Mouse (Mus musculus) forebrain, embryonic 10.5 days (tissue): Measurements from ENCODE around the gene Ldhal6b. TPM values are rescaled to one million over a fixed set of nuclear protein-coding genes. Genes with fewer than 3 reads are reported as not detected.
"Not testable (repeated sequence)": the region's sequence is repeated elsewhere in the genome, so short reads cannot be mapped to it uniquely, and the experiment has no call there.

Source experiments
- DNase-seq: peaks from one replicate; pipeline ENCODE4 v3.0.0-alpha.2; 2017; ENCODE audit warnings: low spot score; ENCODE audit errors: extremely low spot score
- H3K27ac ChIP-seq: fragments of 300-500 bp; sonication (generic); 2 replicates; pipeline ENCODE4 v1.5.1; 2016; ENCODE audit warnings: mild to moderate bottlenecking
- H3K27me3 ChIP-seq: fragments of 300-500 bp; sonication (generic); 2 replicates; pipeline ENCODE4 v1.6.1; 2016; ENCODE audit warnings: mild to moderate bottlenecking; ENCODE audit not compliant: poor library complexity, severe bottlenecking
- H3K36me3 ChIP-seq: fragments of 300-500 bp; sonication (generic); replicated peaks from 2 replicates; pipeline ENCODE4 v1.6.1; 2016; ENCODE audit warnings: mild to moderate bottlenecking, moderate library complexity
- H3K4me1 ChIP-seq: fragments of 300-500 bp; sonication (generic); 2 replicates; pipeline ENCODE4 v1.6.1; 2016
- H3K4me3 ChIP-seq: fragments of 300-500 bp; sonication (generic); 2 replicates; pipeline ENCODE4 v1.5.1; 2016; ENCODE audit warnings: mild to moderate bottlenecking, moderate library complexity
- H3K9me3 ChIP-seq: fragments of 300-500 bp; sonication (generic); 2 replicates; pipeline ENCODE4 v1.6.1; 2016; ENCODE audit warnings: mild to moderate bottlenecking, moderate library complexity
- whole genome bisulfite sequencing: fragments of 180-500 bp; shearing (Covaris S2); methylation state at CpG from one replicate; pipeline ENCODE4 v1.1.7; 2016; 5-methylcytosine and 5-hydroxymethylcytosine counted together
- polyA plus RNA-seq: library from polyadenylated mRNA; unstranded; fragments of >200 nt; fragmentation: Nextera tagmentation; extraction: Ambion mirVana; gene quantifications from 2 replicates; pipeline ENCODE4 v1.2.1, GENCODE M21; 2016

Ldhal6b gene
- polyA plus RNA-seq = not detected in 2 replicates

GRCm38 (mm10) chr17:5418545-5418944 lies at the start of gene Ldhal6b:
Gene Ldhal6b, minus strand, starts transcription at chr17:5418767.
- no peak within 1 kb of the TSS for H3K27ac ChIP-seq
- DNase-seq = no peak
- H3K36me3 ChIP-seq = peaks cover 44% of the 10 kb centered on the region
- no peaks in the 10 kb centered on the region for H3K4me1 ChIP-seq
- WGBS = 95% methylated on average over 11 of the region's 11 CpGs
- H3K4me3 ChIP-seq = no peak within 1 kb of the TSS
- H3K9me3 ChIP-seq = no peaks in the 10 kb centered on the region
- H3K27me3 ChIP-seq = no peaks in the 10 kb centered on the region

DNA sequence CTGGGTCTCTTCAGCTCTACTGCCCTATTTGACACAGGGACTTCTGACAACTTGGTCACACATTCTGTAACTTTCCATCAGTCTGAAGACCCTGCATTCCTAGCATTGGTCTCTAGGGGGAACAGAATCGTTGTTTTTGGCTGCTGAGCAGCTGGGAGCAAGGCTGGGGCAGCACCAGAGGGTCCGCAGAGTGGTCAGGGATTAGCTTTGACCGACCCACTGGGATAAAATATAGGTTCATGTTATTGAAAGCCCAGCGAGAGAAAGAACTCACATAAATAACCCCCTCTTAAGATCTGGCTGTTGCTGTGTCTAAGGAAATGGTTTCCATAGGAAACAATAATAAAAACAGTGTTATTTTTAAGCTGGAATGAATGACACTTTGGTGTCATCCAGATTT lies 48.6 kb upstream of the Ldhal6b start:
- no peaks in the 10 kb centered on the region for H3K9me3 ChIP-seq
- H3K36me3 ChIP-seq = no peaks in the 10 kb centered on the region
- H3K4me3 ChIP-seq = no peak overlapping the region
- no peak for DNase-seq
- H3K27ac ChIP-seq = no peak overlapping the region
- H3K27me3 ChIP-seq = no peaks in the 10 kb centered on the region
- H3K4me1 ChIP-seq = no peaks in the 10 kb centered on the region
- WGBS = 58% methylated on average over 4 of the region's 4 CpGs

DNA sequence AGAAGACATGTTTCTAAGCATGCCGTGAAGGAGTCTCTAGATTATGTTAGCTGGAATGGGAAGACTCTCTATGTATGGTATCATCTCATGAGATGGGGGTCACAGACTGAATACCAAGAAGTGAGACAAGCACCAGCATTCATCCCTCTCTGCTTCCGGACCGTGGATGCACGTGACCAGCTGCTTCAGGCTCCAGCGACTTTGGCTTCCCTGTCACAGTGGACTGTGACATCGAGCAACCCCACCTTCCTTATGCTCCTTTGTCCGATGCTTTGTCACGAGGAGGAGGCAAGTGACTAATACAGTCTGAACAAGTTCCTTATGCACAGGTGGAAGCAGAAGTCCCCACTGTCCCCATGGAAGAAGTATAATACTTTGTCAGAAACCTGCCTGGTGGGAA lies 48.2 kb upstream of the Ldhal6b start:
- Histone ChIP-seq H3K9me3 (no peaks in the 10 kb centered on the region), H3K4me1 (no peaks in the 10 kb centered on the region), H3K27ac (no peak overlapping the region), H3K27me3 (no peaks in the 10 kb centered on the region), H3K36me3 (no peaks in the 10 kb centered on the region), H3K4me3 (no peak overlapping the region)
- WGBS = 89% methylated on average over 8 of the region's 8 CpGs
- DNase-seq = no peak

DNA sequence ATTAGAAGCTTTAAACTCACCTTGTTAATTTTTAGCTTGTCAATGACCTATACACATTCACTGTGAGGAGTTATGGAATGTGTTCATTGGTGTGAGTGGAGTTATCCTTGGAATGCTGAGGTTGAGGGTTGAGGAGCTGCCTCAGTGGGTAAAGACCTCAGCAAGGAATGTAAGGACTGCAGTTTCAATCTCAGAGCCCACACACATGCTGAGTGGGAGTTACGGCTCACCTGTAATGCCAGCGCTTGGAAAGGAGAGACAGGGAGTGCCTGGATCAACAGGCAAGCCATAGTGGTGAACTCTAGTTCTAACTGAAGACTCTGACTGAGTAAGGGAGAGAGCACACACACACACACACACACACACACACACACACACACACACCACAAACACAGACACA lies 45.3 kb upstream of the Ldhal6b start:
- Histone ChIP-seq H3K27me3 (no peaks in the 10 kb centered on the region), H3K4me3 (no peak overlapping the region), H3K27ac (no peak overlapping the region), H3K36me3 (no peaks in the 10 kb centered on the region), H3K9me3 (no peaks in the 10 kb centered on the region), H3K4me1 (no peaks in the 10 kb centered on the region)
- DNase-seq = no peak
- 90% methylated on average over 2 of the region's 2 CpGs for WGBS

DNA sequence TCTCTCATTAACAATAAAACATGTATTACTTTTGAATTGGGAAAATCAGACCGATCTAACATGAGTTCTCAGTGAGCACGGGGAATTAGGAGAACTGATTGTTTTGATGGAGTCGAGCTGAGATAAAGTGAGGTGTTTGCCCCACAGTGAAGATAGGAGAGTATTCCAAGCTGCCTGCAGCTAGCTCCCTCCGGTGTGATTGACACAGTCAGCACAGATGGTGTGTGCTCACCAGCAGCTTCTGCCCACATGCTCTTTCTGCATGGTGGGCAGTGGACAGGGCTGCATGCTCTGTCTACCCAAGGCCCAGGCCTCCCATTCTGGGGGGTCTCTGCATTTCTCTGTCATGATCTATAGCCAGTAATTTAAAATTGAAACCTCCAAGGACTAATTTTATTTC lies 35.1 kb upstream of the Ldhal6b start:
- 87% methylated on average over 4 of the region's 4 CpGs for WGBS
- Histone ChIP-seq H3K27ac (no peak overlapping the region), H3K36me3 (no peaks in the 10 kb centered on the region), H3K4me1 (no peaks in the 10 kb centered on the region), H3K27me3 (no peaks in the 10 kb centered on the region; the same call in 1 of the 2 replicates), H3K4me3 (no peak overlapping the region), H3K9me3 (no peaks in the 10 kb centered on the region)
- no peak for DNase-seq

GRCm38 (mm10) chr17:5443751-5444150 lies 25.2 kb upstream of the Ldhal6b start:
- Histone ChIP-seq H3K36me3 (no peaks in the 10 kb centered on the region), H3K4me3 (no peak overlapping the region), H3K27ac (no peak overlapping the region), H3K9me3 (no peaks in the 10 kb centered on the region), H3K4me1 (peaks cover 16% of the 10 kb centered on the region), H3K27me3 (peaks cover 10% of the 10 kb centered on the region; the same call in 1 of the 2 replicates)
- 77% methylated on average over 5 of the region's 5 CpGs for WGBS
- no peak for DNase-seq

DNA sequence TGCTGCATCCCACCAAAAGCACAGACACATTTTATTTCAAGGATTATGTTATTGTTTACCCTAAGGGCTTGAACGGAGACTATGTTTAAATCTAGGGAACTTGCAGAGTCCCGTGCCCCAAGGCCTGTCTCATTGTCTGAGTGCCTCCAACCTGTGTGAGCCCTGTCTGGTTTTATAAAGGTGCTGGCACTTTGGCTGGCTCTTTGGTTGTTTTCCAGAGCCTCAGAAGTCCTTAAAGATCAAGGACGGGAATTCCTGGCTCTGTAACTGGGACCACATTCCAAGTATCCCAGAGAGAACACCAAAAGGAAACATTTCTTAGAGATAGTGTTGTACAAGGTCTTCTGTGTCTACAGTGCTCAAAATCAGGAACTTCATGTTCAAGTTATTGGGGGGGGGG lies 24.7 kb upstream of the Ldhal6b start:
- no peaks in the 10 kb centered on the region for H3K9me3 ChIP-seq
- H3K4me3 ChIP-seq = no peak overlapping the region
- peaks cover 21% of the 10 kb centered on the region for H3K4me1 ChIP-seq
- WGBS = 75% methylated on average over 3 of the region's 3 CpGs
- H3K27ac ChIP-seq = no peak overlapping the region
- peaks cover 1% of the 10 kb centered on the region; the same call in 1 of the 2 replicates for H3K36me3 ChIP-seq
- H3K27me3 ChIP-seq = peaks cover 9% of the 10 kb centered on the region; the same call in 1 of the 2 replicates
- DNase-seq = no peak

DNA sequence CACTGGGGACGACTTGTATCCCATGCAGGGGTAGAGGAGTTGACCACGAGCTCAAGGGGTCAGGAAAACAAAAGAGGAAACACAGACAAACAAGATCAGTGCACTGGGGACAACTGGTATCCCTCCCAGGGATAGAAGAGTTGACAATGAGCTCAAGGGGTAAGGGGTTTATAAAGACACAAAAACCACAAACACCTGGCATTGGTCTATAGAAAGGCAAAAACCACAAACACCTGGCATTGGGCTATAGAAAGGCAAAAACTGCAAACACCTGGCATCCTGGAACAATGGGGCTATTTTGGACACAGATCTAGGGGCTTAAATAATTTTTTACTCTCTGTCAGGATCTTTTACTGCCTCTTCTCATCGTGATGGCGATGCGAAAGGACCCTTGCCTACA lies 23.8 kb upstream of the Ldhal6b start:
- not testable (repeated sequence) for H3K9me3 ChIP-seq, H3K36me3 ChIP-seq, H3K4me3 ChIP-seq, H3K27me3 ChIP-seq, H3K27ac ChIP-seq, DNase-seq
- peaks cover 21% of the 10 kb centered on the region for H3K4me1 ChIP-seq
- WGBS = 84% methylated on average over 5 of the region's 5 CpGs

- peaks cover 8% of the 10 kb centered on the region; the same call in 1 of the 2 replicates for H3K27me3 ChIP-seq
- peaks cover 8% of the 10 kb centered on the region; the same call in 1 of the 2 replicates for H3K36me3 ChIP-seq
- peaks cover 21% of the 10 kb centered on the region for H3K4me1 ChIP-seq
- H3K27ac ChIP-seq = peak within 1 kb of the TSS; percentile 93
- WGBS = under 1% methylated on average over 27 of the region's 27 CpGs
- H3K9me3 ChIP-seq = no peaks in the 10 kb centered on the region
- H3K4me3 ChIP-seq = peak within 1 kb of the TSS; percentile 77
- peak; percentile 87 for DNase-seq
Measured at GRCm38 (mm10) chr17:5440159-5440971, 21.8 kb upstream of the Ldhal6b start, which contains the start of gene Tmem242. Gene Tmem242, minus strand, starts transcription at chr17:5440259.

DNA sequence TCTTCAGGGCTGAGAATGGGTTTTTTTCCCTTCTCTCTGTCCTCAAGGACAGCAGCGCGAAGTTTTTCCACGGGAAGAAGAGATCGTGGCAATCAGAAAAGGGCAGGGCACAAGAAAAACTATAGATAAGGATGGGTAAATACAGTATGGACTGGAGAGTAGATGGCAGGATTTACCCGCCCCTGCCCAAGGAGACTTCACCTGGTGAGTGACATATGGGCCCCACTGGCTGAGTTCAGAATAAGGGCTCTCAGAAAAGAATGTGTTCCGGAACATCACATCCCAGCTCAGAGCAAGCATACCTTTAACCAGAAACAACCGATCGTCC lies 21.2 kb upstream of the Ldhal6b start:
- under 1% methylated on average over 8 of the region's 8 CpGs for WGBS
- H3K27ac ChIP-seq = peak overlapping the region; percentile 93
- peaks cover 11% of the 10 kb centered on the region for H3K36me3 ChIP-seq
- H3K27me3 ChIP-seq = peaks cover 8% of the 10 kb centered on the region; the same call in 1 of the 2 replicates
- peak overlapping the region; percentile 77 for H3K4me3 ChIP-seq
- peaks cover 21% of the 10 kb centered on the region for H3K4me1 ChIP-seq
- no peak for DNase-seq
- H3K9me3 ChIP-seq = no peaks in the 10 kb centered on the region

DNA sequence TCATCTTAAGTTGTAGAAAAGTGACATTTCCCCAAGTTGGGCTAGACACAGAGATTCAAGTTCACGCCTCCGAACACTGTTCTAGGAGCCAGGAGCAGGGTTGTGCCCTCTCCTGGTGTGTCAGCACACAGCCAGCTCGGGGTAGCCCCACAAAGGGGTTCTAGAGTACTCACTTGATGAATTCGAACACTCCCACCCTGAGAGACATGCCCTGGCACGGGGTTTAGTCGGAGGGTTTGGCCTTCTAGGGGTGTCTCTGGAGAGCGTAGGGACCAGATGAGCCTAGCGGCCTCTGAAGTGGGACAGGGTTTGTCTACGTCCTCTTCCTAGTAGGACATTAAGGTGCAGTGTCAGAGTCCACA lies 11.2 kb upstream of the Ldhal6b start:
- WGBS = 79% methylated on average over 9 of the region's 9 CpGs
- Histone ChIP-seq H3K27me3 (no peaks in the 10 kb centered on the region), H3K9me3 (no peaks in the 10 kb centered on the region), H3K4me1 (no peaks in the 10 kb centered on the region), H3K4me3 (no peak overlapping the region), H3K27ac (0 out of 2 replicates have a peak overlapping the region, but pooled peaks have one; percentile 49), H3K36me3 (peaks cover 41% of the 10 kb centered on the region)
- DNase-seq = no peak

DNA sequence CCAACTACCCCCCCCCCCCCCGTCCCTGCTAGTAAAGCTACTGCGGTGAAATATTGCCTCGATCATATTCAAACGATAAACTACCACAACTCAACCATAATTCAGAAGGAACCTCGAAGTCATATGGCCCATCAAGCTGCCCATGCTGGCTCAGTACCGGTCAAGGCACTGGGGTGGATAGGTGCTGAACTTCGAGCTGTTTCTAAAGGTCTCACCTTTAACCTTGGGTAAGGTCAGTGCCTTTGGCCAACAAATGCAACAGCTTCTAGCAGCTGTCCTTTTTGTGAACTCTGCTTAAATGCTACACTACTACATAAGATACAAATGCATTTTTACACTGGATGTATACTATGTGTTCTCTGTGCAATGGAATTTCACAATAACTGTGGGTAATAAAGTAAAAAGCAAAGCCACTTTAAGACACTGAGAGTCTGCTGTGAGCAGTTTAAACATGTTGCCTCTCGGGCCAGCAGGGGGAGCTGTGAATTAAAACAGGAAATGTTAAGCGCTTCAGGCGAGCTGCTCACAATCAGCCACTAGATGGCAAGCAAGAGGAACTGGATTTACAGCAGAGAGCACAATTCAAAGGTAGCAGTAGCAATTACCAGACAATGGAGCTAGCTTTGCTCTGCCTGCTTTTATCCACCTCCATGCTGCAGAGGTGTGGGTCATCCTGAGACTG lies 10.7 kb upstream of the Ldhal6b start:
- WGBS = 60% methylated on average over 10 of the region's 10 CpGs
- Histone ChIP-seq H3K27ac (0 out of 2 replicates have a peak overlapping the region, but pooled peaks have one; percentile 49), H3K4me1 (no peaks in the 10 kb centered on the region), H3K27me3 (no peaks in the 10 kb centered on the region), H3K36me3 (peaks cover 41% of the 10 kb centered on the region), H3K4me3 (no peak overlapping the region), H3K9me3 (no peaks in the 10 kb centered on the region)
- DNase-seq = peak; percentile 85

- no peak overlapping the region for H3K27ac ChIP-seq
- no peaks in the 10 kb centered on the region for H3K4me1 ChIP-seq
- WGBS = 77% methylated on average over 3 of the region's 3 CpGs
- no peak for DNase-seq
- H3K4me3 ChIP-seq = no peak overlapping the region
- H3K27me3 ChIP-seq = no peaks in the 10 kb centered on the region
- peaks cover 21% of the 10 kb centered on the region for H3K36me3 ChIP-seq
- no peaks in the 10 kb centered on the region for H3K9me3 ChIP-seq
Measured at GRCm38 (mm10) chr17:5425204-5425603, 6.6 kb upstream of the Ldhal6b start.
